Mouse (Mus musculus) G1E (cell line): ENCODE measurements around the gene Olfr26. TPM values are rescaled to one million over a fixed set of nuclear protein-coding genes. Genes with fewer than 3 reads are reported as not detected.
"Not testable (repeated sequence)": the region's sequence is repeated elsewhere in the genome, so short reads cannot be mapped to it uniquely, and the experiment has no call there.

Experiments used
- ATAC-seq: 2 replicates; pipeline ENCODE4 v1.8.0; 2016; ENCODE audit warnings: mild to moderate bottlenecking; ENCODE audit not compliant: insufficient number of reproducible peaks, poor library complexity, low FRiP score, severe bottlenecking; ENCODE audit errors: extremely low read depth
- DNase-seq: peaks from one replicate; pipeline ENCODE4 v3.0.0; 2012; ENCODE audit warnings: low spot score
- H3K27me3 ChIP-seq: 2 replicates; pipeline ENCODE4 v1.6.1; 2012; ENCODE audit warnings: mild to moderate bottlenecking, low read length, inconsistent platforms; ENCODE audit not compliant: insufficient read depth
- H3K36me3 ChIP-seq: replicated peaks from 2 replicates; pipeline ENCODE3; 2012; ENCODE audit warnings: mild to moderate bottlenecking, inconsistent platforms
- H3K4me1 ChIP-seq: 2 replicates; pipeline ENCODE4 v1.6.1; 2012; ENCODE audit warnings: low read depth, low read length, inconsistent platforms, mixed read lengths; ENCODE audit not compliant: insufficient read depth
- H3K4me3 ChIP-seq: 2 replicates; pipeline ENCODE4 v1.5.1; 2012; ENCODE audit warnings: low read depth, mild to moderate bottlenecking, inconsistent platforms, low read length, moderate library complexity, mixed read lengths
- H3K9me3 ChIP-seq: replicated peaks from 2 replicates; pipeline ENCODE4 v1.6.1; 2012; ENCODE audit warnings: inconsistent platforms
- CTCF ChIP-seq: IDR thresholded peaks from 2 replicates; pipeline ENCODE4 v1.5.1; 2012; ENCODE audit warnings: low read depth, low read length, inconsistent platforms, mixed read lengths
- GATA1 ChIP-seq: IDR thresholded peaks from 2 replicates; pipeline ENCODE4 v1.6.1; 2012; ENCODE audit warnings: borderline replicate concordance, low read length, inconsistent platforms, mixed read lengths
- GATA2 ChIP-seq: IDR thresholded peaks from 2 replicates; pipeline ENCODE4 v1.6.1; 2012; ENCODE audit warnings: low read depth, low read length, inconsistent platforms, borderline replicate concordance
- POLR2AphosphoS5 ChIP-seq: IDR thresholded peaks from 2 replicates; pipeline ENCODE4 v1.6.1; 2012; ENCODE audit warnings: low read depth, low read length, inconsistent platforms; ENCODE audit not compliant: insufficient replicate concordance
- TAL1 ChIP-seq: conservative IDR thresholded peaks from 2 replicates; pipeline ENCODE4 v1.6.1; 2012; ENCODE audit warnings: low read depth, low read length, inconsistent platforms, mixed read lengths
- polyA plus RNA-seq: library from polyadenylated mRNA; stranded (reverse); fragments of >175 nt; gene quantifications from 2 replicates; pipeline ENCODE4 v1.2.3, GENCODE M21; 2012
- total RNA-seq, 2 experiments: library from RNA; stranded (forward) in 1 of 2; stranded (reverse) in 1 of 2; fragments of 200-1000 nt in 1 of 2; fragments of >200 nt in 1 of 2; fragmentation: Nextera tagmentation in 1 of 2; gene quantifications; 2 replicates each; pipeline ENCODE4 v1.2.3; 2014 to 2017

The Olfr26 gene
- not detected in 2 replicates for total RNA-seq (2014; fragmentation: Nextera tagmentation)
- 0.11 TPM in 1 of 2 replicates, not detected in the other for total RNA-seq (2017)
- not detected in 2 replicates for polyA plus RNA-seq

DNA sequence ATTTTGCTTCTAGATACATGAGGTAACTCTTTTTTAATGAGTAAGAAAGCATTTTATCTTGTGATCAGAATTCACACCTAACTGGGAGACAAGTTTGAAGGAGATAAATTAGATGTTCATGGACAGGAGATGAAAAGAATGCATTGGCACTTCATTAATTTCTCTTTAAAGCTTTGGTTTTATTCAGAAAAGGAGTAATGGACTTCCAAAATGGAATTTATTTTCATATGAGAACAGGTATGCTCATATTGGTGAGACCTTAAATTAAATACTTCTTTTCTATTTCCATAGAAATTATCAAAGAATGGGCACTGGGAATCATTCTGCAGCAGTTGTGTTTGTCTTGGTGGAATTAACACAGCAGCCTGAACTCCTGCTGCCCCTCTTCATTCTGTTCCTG is at the start of gene Olfr26:
Olfr26 (plus strand) TSS at position 301 of the 400 bp plus-strand sequence.
- Histone ChIP-seq H3K9me3 (no peaks in the 10 kb centered on the region), H3K27me3 (no peaks in the 10 kb centered on the region), H3K4me3 (no peak within 1 kb of the TSS), H3K36me3 (no peaks in the 10 kb centered on the region), H3K4me1 (no peaks in the 10 kb centered on the region)
- ATAC-seq (no peak), DNase-seq (no peak)
- no peak for TF ChIP-seq GATA2
- TF ChIP-seq CTCF: no peak
- no peak for TF ChIP-seq GATA1
- TF ChIP-seq POLR2AphosphoS5: no peak
- TF ChIP-seq TAL1: no peak

- Histone ChIP-seq H3K36me3 (no peaks in the 10 kb centered on the region), H3K4me1 (no peaks in the 10 kb centered on the region), H3K9me3 (no peaks in the 10 kb centered on the region), H3K4me3 (no peak overlapping the region), H3K27me3 (no peaks in the 10 kb centered on the region)
- no peak for DNase-seq
- no peak for ATAC-seq
- no peak for TF ChIP-seq CTCF
Observed at GRCm38 (mm10) chr9:38805696-38806095, 49.2 kb upstream of the Olfr26 start.

- ATAC-seq: no peak
- Histone ChIP-seq H3K4me1 (no peaks in the 10 kb centered on the region), H3K4me3 (no peak within 1 kb of the TSS), H3K27me3 (no peaks in the 10 kb centered on the region), H3K36me3 (no peaks in the 10 kb centered on the region), H3K9me3 (no peaks in the 10 kb centered on the region)
- no peak for DNase-seq
- no peak for TF ChIP-seq TAL1
- no peak for TF ChIP-seq GATA1
- no peak for TF ChIP-seq POLR2AphosphoS5
- no peak for TF ChIP-seq GATA2
- TF ChIP-seq CTCF: no peak
Observed at GRCm38 (mm10) chr9:38814314-38814713, 40.5 kb upstream of the Olfr26 start, which contains the start of gene Olfr922. Gene Olfr922 (plus strand): TSS chr9:38814614.

GRCm38 (mm10) chr9:38815458-38815986 is 39.3 kb upstream of the Olfr26 start:
- Histone ChIP-seq H3K36me3 (no peaks in the 10 kb centered on the region), H3K4me1 (no peaks in the 10 kb centered on the region), H3K27me3 (no peaks in the 10 kb centered on the region), H3K4me3 (no peak overlapping the region), H3K9me3 (no peaks in the 10 kb centered on the region)
- ATAC-seq (peak; percentile 57), DNase-seq (no peak)
- TF ChIP-seq GATA1 (no peak), POLR2AphosphoS5 (no peak), TAL1 (no peak), GATA2 (no peak), CTCF (no peak)

- H3K4me1 ChIP-seq: no peaks in the 10 kb centered on the region
- TF ChIP-seq POLR2AphosphoS5 (no peak), TAL1 (no peak), GATA1 (no peak), CTCF (no peak), GATA2 (no peak)
- no peaks in the 10 kb centered on the region for H3K27me3 ChIP-seq
- H3K4me3 ChIP-seq: no peak within 1 kb of the TSS
- no peaks in the 10 kb centered on the region for H3K36me3 ChIP-seq
- ATAC-seq (no peak), DNase-seq (no peak)
- H3K9me3 ChIP-seq: no peaks in the 10 kb centered on the region
Observed at GRCm38 (mm10) chr9:38826245-38826644, 28.6 kb upstream of the Olfr26 start, which contains the start of gene Olfr923. Gene Olfr923 (plus strand): TSS chr9:38826545.

GRCm38 (mm10) chr9:38833027-38833426 is 21.8 kb upstream of the Olfr26 start:
- H3K27me3 ChIP-seq: no peaks in the 10 kb centered on the region
- DNase-seq: no peak
- H3K4me1 ChIP-seq: no peaks in the 10 kb centered on the region
- no peak for ATAC-seq
- no peak for TF ChIP-seq GATA1
- TF ChIP-seq GATA2: no peak
- TF ChIP-seq TAL1: no peak
- TF ChIP-seq CTCF: no peak
- TF ChIP-seq POLR2AphosphoS5: no peak
- no peaks in the 10 kb centered on the region for H3K36me3 ChIP-seq
- no peak overlapping the region for H3K4me3 ChIP-seq
- no peaks in the 10 kb centered on the region for H3K9me3 ChIP-seq

GRCm38 (mm10) chr9:38844149-38844548 is 10.7 kb upstream of the Olfr26 start, which contains the start of gene Olfr924:
Gene Olfr924 (plus strand): TSS chr9:38844449.
- TF ChIP-seq CTCF: no peak
- no peak for TF ChIP-seq GATA1
- no peak for TF ChIP-seq POLR2AphosphoS5
- no peak for TF ChIP-seq GATA2
- TF ChIP-seq TAL1: no peak
- no peak for DNase-seq

DNA sequence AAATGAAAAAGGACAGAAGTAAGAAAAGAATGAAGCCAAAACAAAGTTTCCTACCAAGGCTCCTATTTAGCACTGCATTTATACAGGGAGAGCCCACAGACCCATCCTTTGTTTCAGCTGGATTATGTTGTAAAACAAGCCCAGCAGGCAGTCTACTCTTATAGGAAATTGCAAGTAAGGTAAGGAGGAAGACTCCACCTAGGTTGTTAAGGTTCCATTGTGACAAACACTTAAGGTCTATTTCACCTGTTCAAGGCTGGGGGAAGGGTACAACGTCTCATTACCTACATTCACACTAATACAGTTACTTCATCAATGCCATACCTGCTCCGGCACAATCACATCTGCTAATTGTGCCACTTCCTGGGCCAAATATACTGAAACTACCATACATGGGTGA is 20.0 kb downstream of the Olfr26 start:
- not testable (repeated sequence) for H3K9me3 ChIP-seq, DNase-seq, H3K27me3 ChIP-seq, H3K4me1 ChIP-seq, ATAC-seq, H3K36me3 ChIP-seq, H3K4me3 ChIP-seq

More at GRCm38 (mm10) chr9:38844149-38844548, 10.7 kb upstream of the Olfr26 start, which contains the start of gene Olfr924:
- Histone ChIP-seq H3K4me1 (no peaks in the 10 kb centered on the region), H3K36me3 (no peaks in the 10 kb centered on the region), H3K4me3 (no peak within 1 kb of the TSS), H3K9me3 (no peaks in the 10 kb centered on the region), H3K27me3 (no peaks in the 10 kb centered on the region)
- ATAC-seq: no peak
